ENCODE assay signal across 8 mouse cellular contexts in the genomic region with DNA sequence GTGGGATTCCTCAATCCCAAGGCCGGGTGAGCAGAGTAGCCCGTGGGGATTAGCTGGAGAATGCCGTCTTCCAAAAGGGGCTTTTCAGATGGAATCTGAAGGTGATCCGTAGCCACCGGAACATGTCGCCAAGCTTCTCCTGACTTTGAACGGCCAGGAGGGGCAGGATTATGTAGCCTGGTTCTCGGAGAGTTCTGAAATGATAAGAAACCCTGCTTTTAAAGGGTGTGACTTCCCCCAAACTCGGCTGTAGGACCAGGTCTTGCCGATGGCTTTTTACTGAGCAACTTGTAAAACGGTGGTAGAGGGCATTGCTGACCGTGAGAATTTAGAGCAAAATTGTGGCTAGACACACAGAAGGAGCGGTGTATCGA. TPM values are rescaled to one million over a fixed set of nuclear protein-coding genes. Genes with fewer than 3 reads are reported as not detected.
A peak's percentile ranks its signal among the peaks of the same experiment; 100 is the strongest.
DNase-seq lines count a peak whose midpoint lies in the region; ATAC-seq lines count a peak whose summit lies in the region.

No protein-coding gene starts in this region.

- H3K9ac ChIP-seq in kidney, embryonic 15.5 days: peak overlapping the region; percentile 73
- peak overlapping the region; percentile 74 for H3K9ac ChIP-seq in hindbrain, embryonic 15.5 days
- H3K9ac ChIP-seq in midbrain, embryonic 16.5 days (ENCODE audit: low read depth, low read length): peak overlapping the region; percentile 83

- no peak for DNase-seq in kidney, postnatal 36 days
- peak; percentile 42 for DNase-seq in embryo, embryonic 10.5 days (ENCODE audit: low spot score)
- DNase-seq in frontal cortex, postnatal 25 days (ENCODE audit: low spot score in 2 of 2): no peak
- no peak for DNase-seq in right cerebral cortex, postnatal 14 days
- no peak for DNase-seq in cerebellum, adult 11 months

- H3K4me3 ChIP-seq in kidney, embryonic 15.5 days (replicated peaks): peak overlapping the region; percentile 78
- peak overlapping the region; percentile 75 for H3K4me3 ChIP-seq in hindbrain, embryonic 15.5 days
- H3K4me3 ChIP-seq in midbrain, embryonic 16.5 days (ENCODE audit: low read depth, low read length): peak overlapping the region; percentile 60

- H3K36me3 ChIP-seq in kidney, embryonic 15.5 days: no peaks in the 10 kb centered on the region
- H3K36me3 ChIP-seq in hindbrain, embryonic 15.5 days: no peaks in the 10 kb centered on the region
- no peaks in the 10 kb centered on the region for H3K36me3 ChIP-seq in midbrain, embryonic 16.5 days (ENCODE audit: control insufficient read depth, insufficient read depth, low read length)

- H3K27ac ChIP-seq in kidney, embryonic 15.5 days: peak overlapping the region; percentile 92
- H3K27ac ChIP-seq in hindbrain, embryonic 15.5 days (replicated peaks): peak overlapping the region; percentile 94; the same call in 1 of the 2 replicates
- no peak overlapping the region for H3K27ac ChIP-seq in midbrain, embryonic 16.5 days (ENCODE audit: low read length)

- H3K9me3 ChIP-seq in kidney, embryonic 15.5 days (replicated peaks): no peaks in the 10 kb centered on the region
- no peaks in the 10 kb centered on the region for H3K9me3 ChIP-seq in hindbrain, embryonic 15.5 days
- H3K9me3 ChIP-seq in midbrain, embryonic 16.5 days (replicated peaks; ENCODE audit: control insufficient read depth, low read length, poor library complexity, severe bottlenecking): no peaks in the 10 kb centered on the region

- ATAC-seq in kidney, embryonic 15.5 days (replicated peaks; ENCODE audit: low FRiP score): no peak
- no peak for ATAC-seq in hindbrain, embryonic 15.5 days (ENCODE audit: low FRiP score, low read depth)
- no peak for ATAC-seq in midbrain, embryonic 16.5 days

- H3K4me1 ChIP-seq in kidney, embryonic 15.5 days: peaks cover 58% of the 10 kb centered on the region
- H3K4me1 ChIP-seq in hindbrain, embryonic 15.5 days (replicated peaks): peaks cover 27% of the 10 kb centered on the region
- peaks cover 14% of the 10 kb centered on the region for H3K4me1 ChIP-seq in midbrain, embryonic 16.5 days (ENCODE audit: control insufficient read depth, insufficient read depth, low read length)

- peaks cover 33% of the 10 kb centered on the region for H3K27me3 ChIP-seq in kidney, embryonic 15.5 days
- H3K27me3 ChIP-seq in hindbrain, embryonic 15.5 days: 0 out of 2 replicates have a peak, but pooled peaks cover 3% of the 10 kb centered on the region
- H3K27me3 ChIP-seq in midbrain, embryonic 16.5 days (ENCODE audit: control insufficient read depth, insufficient read depth, low read depth, low read length): no peaks in the 10 kb centered on the region

- peak overlapping the region; percentile 91 for H3K4me2 ChIP-seq in kidney, embryonic 15.5 days
- H3K4me2 ChIP-seq in hindbrain, embryonic 15.5 days: peak overlapping the region; percentile 85
- H3K4me2 ChIP-seq in midbrain, embryonic 16.5 days (ENCODE audit: low read length): peak overlapping the region; percentile 79

- WGBS in kidney, embryonic 15.5 days: 2% methylated on average over 14 of the region's 14 CpGs
- 4% methylated on average over 14 of the region's 14 CpGs for WGBS in hindbrain, embryonic 15.5 days
- 5% methylated on average over 14 of the region's 14 CpGs for WGBS in midbrain, embryonic 16.5 days

RNA-seq across cellular contexts. Expression of a gene that starts 1.1 kb away (rescaled TPM):
- 19.0 and 20.4 TPM in 2 replicates for polyA plus RNA-seq in kidney, embryonic 15.5 days (2015; fragmentation: Nextera tagmentation; extraction: Ambion mirVana)
- polyA plus RNA-seq in hindbrain, embryonic 15.5 days (2015; fragmentation: Nextera tagmentation; extraction: Ambion mirVana): 5.8 and 7.2 TPM in 2 replicates
- 6.8 and 7.3 TPM in 2 replicates for polyA plus RNA-seq in midbrain, embryonic 16.5 days (2015; fragmentation: Nextera tagmentation; extraction: Ambion mirVana)
